Mouse (Mus musculus) embryonic facial prominence, embryonic 11.5 days (tissue): ENCODE results near the gene Exosc3. TPM values are rescaled to one million over a fixed set of nuclear protein-coding genes. Genes with fewer than 3 reads are reported as not detected.
A peak's percentile ranks its signal among the peaks of the same experiment; 100 is the strongest.
"Not testable (repeated sequence)": the region's sequence is repeated elsewhere in the genome, so short reads cannot be mapped to it uniquely, and the experiment has no call there.

ENCODE experiments used
- ATAC-seq: fragments of 200-750 bp; cut with Nextera tagmentation; replicated peaks from 2 replicates; pipeline ENCODE4 v1.8.0; 2017; ENCODE audit warnings: low read depth; ENCODE audit not compliant: insufficient number of reproducible peaks, low FRiP score, low TSS enrichment
- DNase-seq: peaks from one replicate; pipeline ENCODE4 v3.0.0-alpha.2; 2015; ENCODE audit warnings: low spot score
- H3K27ac ChIP-seq: fragments of 300-500 bp; sonication (generic); replicated peaks from 2 replicates; pipeline ENCODE4 v1.5.1; 2014; ENCODE audit warnings: mild to moderate bottlenecking, low read depth, low read length, control low read depth
- H3K27me3 ChIP-seq: fragments of 300-500 bp; sonication (generic); 2 replicates; pipeline ENCODE4 v1.6.1; 2014; ENCODE audit warnings: mild to moderate bottlenecking, low read length, moderate library complexity, mixed read lengths; ENCODE audit not compliant: control insufficient read depth, insufficient read depth
- H3K36me3 ChIP-seq: fragments of 300-500 bp; sonication (generic); replicated peaks from 2 replicates; pipeline ENCODE4 v1.6.1; 2014; ENCODE audit warnings: low read depth, mild to moderate bottlenecking, low read length, moderate library complexity, mixed read lengths; ENCODE audit not compliant: control insufficient read depth, insufficient read depth
- H3K4me1 ChIP-seq: fragments of 300-500 bp; sonication (generic); 2 replicates; pipeline ENCODE4 v1.6.1; 2014; ENCODE audit warnings: low read length, mixed read lengths; ENCODE audit not compliant: control insufficient read depth, insufficient read depth
- H3K4me2 ChIP-seq: fragments of 300-500 bp; sonication (generic); 2 replicates; pipeline ENCODE4 v1.6.1; 2014; ENCODE audit warnings: low read depth, mild to moderate bottlenecking, control low read depth, low read length, moderate library complexity
- H3K4me3 ChIP-seq: fragments of 300-500 bp; sonication (generic); 2 replicates; pipeline ENCODE4 v1.5.1; 2014; ENCODE audit warnings: low read depth, low read length, control low read depth
- H3K9ac ChIP-seq: fragments of 300-500 bp; sonication (generic); replicated peaks from 2 replicates; pipeline ENCODE4 v1.6.1; 2014; ENCODE audit warnings: mild to moderate bottlenecking, control low read depth, low read length
- H3K9me3 ChIP-seq: fragments of 300-500 bp; sonication (generic); replicated peaks from 2 replicates; pipeline ENCODE4 v1.6.1; 2016; ENCODE audit warnings: mild to moderate bottlenecking, low read length, inconsistent platforms, mixed read lengths; ENCODE audit not compliant: control insufficient read depth
- WGBS: fragments of 180-500 bp; shearing (Covaris S2); extraction: QIAGEN DNeasy Blood & Tissue Kit; methylation state at CpG from one replicate; pipeline ENCODE4 v1.1.7; 2014; 5-methylcytosine and 5-hydroxymethylcytosine counted together
- polyA plus RNA-seq: library from polyadenylated mRNA; unstranded; fragments of >200 nt; fragmentation: Nextera tagmentation; extraction: Ambion mirVana; gene quantifications from 2 replicates; pipeline ENCODE4 v1.2.1, GENCODE M21; 2014

The Exosc3 gene
- polyA plus RNA-seq: 97.1 and 100 TPM in 2 replicates

DNA sequence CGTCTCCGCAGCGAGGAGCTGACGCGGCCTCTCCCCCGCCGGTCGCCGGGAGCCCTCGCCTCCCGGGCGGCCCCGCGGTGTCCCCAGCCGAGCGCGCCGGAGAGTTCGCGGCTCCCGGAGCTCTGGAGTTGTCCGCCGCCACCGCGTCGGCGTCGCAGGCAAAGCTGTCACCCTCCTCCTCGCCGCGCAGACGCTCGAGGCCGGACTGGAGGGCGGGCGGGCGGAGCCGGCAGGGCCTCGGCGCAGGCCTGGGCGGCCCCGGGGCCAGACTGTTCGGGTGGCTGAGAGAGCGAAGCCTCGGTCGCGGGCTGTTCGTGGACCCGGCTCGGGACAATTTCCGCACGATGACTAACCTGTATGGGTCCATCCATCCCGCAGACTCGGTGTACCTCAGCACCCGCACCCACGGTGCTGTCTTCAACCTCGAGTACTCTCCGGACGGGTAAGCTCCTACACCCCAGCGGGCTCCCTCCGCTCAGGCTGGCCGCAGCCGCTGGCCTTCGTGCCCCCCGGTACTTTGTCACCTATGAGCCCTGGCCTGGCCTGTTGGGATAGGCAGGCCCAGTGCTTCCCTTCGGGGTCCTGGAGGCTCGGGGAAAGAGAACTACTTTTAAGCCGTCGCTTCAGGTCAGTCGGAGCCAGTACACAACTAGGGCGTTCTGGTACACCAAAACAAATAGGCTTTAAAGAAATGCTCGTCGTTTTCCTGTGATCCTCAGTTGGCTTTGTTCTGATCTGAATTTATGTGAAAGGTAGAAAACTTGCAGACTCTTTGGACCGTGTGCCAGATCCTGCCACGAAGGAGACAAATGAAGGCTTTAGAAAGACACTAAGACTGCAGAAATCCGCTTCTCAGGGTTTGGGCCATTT lies at the start of gene Exosc3:
Exosc3 (minus strand) TSS at position 447 of the 870 bp plus-strand sequence.
- peak within 1 kb of the TSS; percentile 98 for H3K4me3 ChIP-seq
- peak within 1 kb of the TSS; percentile 89 for H3K27ac ChIP-seq
- no peaks in the 10 kb centered on the region for H3K36me3 ChIP-seq
- H3K4me1 ChIP-seq: no peaks in the 10 kb centered on the region
- no peaks in the 10 kb centered on the region for H3K9me3 ChIP-seq
- peak within 1 kb of the TSS; percentile 86 for H3K4me2 ChIP-seq
- peak within 1 kb of the TSS; percentile 93 for H3K9ac ChIP-seq
- peak; percentile 80 for ATAC-seq
- H3K27me3 ChIP-seq: no peaks in the 10 kb centered on the region
- DNase-seq: peak; percentile 41
- under 1% methylated on average over 73 of the region's 76 CpGs for whole genome bisulfite sequencing

GRCm38 (mm10) chr4:45392099-45392498 lies 49.6 kb upstream of the Exosc3 start:
- no peaks in the 10 kb centered on the region for H3K36me3 ChIP-seq
- H3K27me3 ChIP-seq: no peaks in the 10 kb centered on the region
- H3K4me3 ChIP-seq: no peak overlapping the region
- H3K4me1 ChIP-seq: no peaks in the 10 kb centered on the region
- no peaks in the 10 kb centered on the region for H3K9me3 ChIP-seq
- H3K4me2 ChIP-seq: no peak overlapping the region
- no peak overlapping the region for H3K9ac ChIP-seq
- WGBS: 67% methylated on average over 4 of the region's 4 CpGs
- H3K27ac ChIP-seq: no peak overlapping the region
- DNase-seq (no peak), ATAC-seq (no peak)

GRCm38 (mm10) chr4:45387296-45387695 lies 44.8 kb upstream of the Exosc3 start:
- not testable (repeated sequence) for ATAC-seq, H3K9me3 ChIP-seq, H3K4me2 ChIP-seq, H3K27ac ChIP-seq, H3K27me3 ChIP-seq, DNase-seq, H3K4me1 ChIP-seq, H3K9ac ChIP-seq, H3K4me3 ChIP-seq, H3K36me3 ChIP-seq
- 89% methylated on average over 5 of the region's 5 CpGs for WGBS

GRCm38 (mm10) chr4:45382133-45382532 lies 39.6 kb upstream of the Exosc3 start:
- not testable (repeated sequence) for ATAC-seq, DNase-seq, H3K9ac ChIP-seq, H3K4me1 ChIP-seq, H3K4me2 ChIP-seq, H3K36me3 ChIP-seq, H3K4me3 ChIP-seq, H3K9me3 ChIP-seq, H3K27me3 ChIP-seq, H3K27ac ChIP-seq
- WGBS: 75% methylated on average over 2 of the region's 2 CpGs

DNA sequence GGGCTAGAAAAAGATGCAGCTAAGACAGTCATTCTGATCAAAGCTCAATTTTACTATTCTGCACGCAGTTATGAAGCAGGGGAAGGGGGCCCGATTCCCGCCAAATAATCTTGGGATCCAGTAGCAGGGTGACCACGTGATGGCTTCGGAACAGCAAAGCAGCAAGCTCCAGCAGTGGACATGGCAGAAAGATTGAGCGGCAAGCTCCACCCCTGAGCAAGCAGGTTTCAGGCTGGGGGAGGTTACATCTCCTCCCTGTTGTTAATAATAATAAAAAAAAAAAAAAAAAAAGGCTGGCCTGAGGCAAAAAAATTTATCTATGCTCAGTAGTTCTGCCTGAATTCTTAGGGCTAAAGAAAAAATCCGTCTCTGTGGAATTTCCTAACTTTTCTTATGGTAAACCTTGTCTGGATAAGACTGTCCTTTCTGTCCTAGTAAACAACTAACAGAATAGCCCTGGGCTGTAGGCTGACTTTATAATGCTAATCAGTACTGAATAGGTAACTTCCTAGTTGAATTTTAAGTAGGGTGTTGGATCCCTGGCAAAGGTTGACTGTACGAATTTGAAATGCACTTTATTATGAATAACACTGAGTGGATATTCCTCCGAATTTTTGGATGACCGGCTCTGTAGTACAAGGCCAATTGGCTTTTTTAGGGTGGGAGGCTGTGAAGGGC lies 38.5 kb upstream of the Exosc3 start:
- H3K4me3 ChIP-seq, H3K9me3 ChIP-seq, H3K4me2 ChIP-seq, H3K36me3 ChIP-seq, H3K4me1 ChIP-seq, DNase-seq, H3K27ac ChIP-seq, H3K9ac ChIP-seq, H3K27me3 ChIP-seq, ATAC-seq: not testable (repeated sequence)
- WGBS: 90% methylated on average over 10 of the region's 10 CpGs

- Histone ChIP-seq H3K9ac (no peak overlapping the region), H3K36me3 (peaks cover 8% of the 10 kb centered on the region), H3K27ac (no peak overlapping the region), H3K27me3 (no peaks in the 10 kb centered on the region), H3K4me3 (no peak overlapping the region), H3K4me2 (no peak overlapping the region), H3K9me3 (no peaks in the 10 kb centered on the region), H3K4me1 (no peaks in the 10 kb centered on the region)
- DNase-seq (no peak), ATAC-seq (no peak)
- 89% methylated on average over 4 of the region's 4 CpGs for WGBS
Measured at GRCm38 (mm10) chr4:45376573-45376972, 34.0 kb upstream of the Exosc3 start.

- 85% methylated on average over 5 of the region's 5 CpGs for WGBS
- no peaks in the 10 kb centered on the region for H3K4me1 ChIP-seq
- H3K36me3 ChIP-seq: peaks cover 8% of the 10 kb centered on the region
Measured at GRCm38 (mm10) chr4:45374879-45375278, 32.3 kb upstream of the Exosc3 start.

DNA sequence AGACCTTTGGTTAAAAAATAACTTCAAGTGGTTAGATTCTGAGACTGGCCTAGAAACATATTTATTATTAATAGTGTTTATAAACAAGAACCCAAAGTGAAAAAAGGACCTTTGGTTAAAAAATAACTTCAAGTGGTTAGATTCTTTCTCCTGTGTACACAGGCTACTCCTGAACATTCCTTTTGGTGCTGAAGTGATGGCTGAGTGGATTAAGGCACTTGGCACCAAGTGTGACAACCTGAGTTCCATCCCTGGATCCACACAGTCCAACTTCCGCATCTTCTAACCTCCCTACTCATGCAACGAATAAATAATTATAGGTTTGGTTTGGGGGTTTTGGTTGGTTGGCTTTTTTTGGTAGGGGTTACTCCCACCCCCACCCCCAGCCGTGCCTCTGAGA lies 28.7 kb upstream of the Exosc3 start:
- Histone ChIP-seq H3K4me1 (no peaks in the 10 kb centered on the region), H3K36me3 (peaks cover 8% of the 10 kb centered on the region), H3K9ac (no peak overlapping the region), H3K4me2 (no peak overlapping the region), H3K4me3 (no peak overlapping the region), H3K27me3 (no peaks in the 10 kb centered on the region), H3K9me3 (no peaks in the 10 kb centered on the region), H3K27ac (no peak overlapping the region)
- 76% methylated on average over 3 of the region's 3 CpGs for WGBS
- ATAC-seq: no peak
- DNase-seq: no peak

More at GRCm38 (mm10) chr4:45374879-45375278, 32.3 kb upstream of the Exosc3 start:
- no peak overlapping the region for H3K27ac ChIP-seq
- no peak overlapping the region for H3K4me3 ChIP-seq
- no peaks in the 10 kb centered on the region for H3K27me3 ChIP-seq
- H3K9me3 ChIP-seq: no peaks in the 10 kb centered on the region
- no peak overlapping the region for H3K4me2 ChIP-seq
- DNase-seq (no peak), ATAC-seq (no peak)
- H3K9ac ChIP-seq: no peak overlapping the region
